8 mouse cellular contexts compared by ENCODE assay signal in the genomic region with DNA sequence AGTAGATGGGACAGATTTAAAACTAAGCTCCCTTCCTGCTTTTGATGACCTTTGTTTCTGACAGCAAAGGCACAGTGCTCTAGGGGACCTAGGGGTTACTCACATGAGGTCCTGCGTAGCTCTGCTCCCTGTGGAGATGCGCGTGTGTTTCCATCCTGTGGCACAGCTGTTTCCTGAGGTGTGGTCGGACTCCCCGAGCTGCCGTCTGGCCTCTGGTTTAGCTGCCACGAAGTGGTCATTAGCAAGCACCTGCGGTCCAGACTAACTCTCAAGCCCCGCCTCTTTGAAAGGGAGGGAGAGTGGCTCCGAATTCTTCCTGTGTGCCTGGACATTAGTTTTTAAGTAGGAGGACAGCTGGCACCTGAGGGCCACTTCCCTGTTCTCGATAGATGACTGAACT. TPM values are rescaled to one million over a fixed set of nuclear protein-coding genes. Genes with fewer than 3 reads are reported as not detected.
A peak's percentile ranks its signal among the peaks of the same experiment; 100 is the strongest.
DNase-seq lines count a peak whose midpoint lies in the region; ATAC-seq lines count a peak whose summit lies in the region.

A gene (minus strand): TSS at position 233 of the 400 bp plus-strand sequence.

- H3K27ac ChIP-seq in forebrain, embryonic 14.5 days (ENCODE audit: low read depth, low read length), result no peak within 1 kb of the TSS
- H3K27ac ChIP-seq in hindbrain, embryonic 14.5 days, result no peak within 1 kb of the TSS
- H3K27ac ChIP-seq in midbrain, embryonic 10.5 days (replicated peaks), result no peak within 1 kb of the TSS

- no peaks in the 10 kb centered on the region for H3K27me3 ChIP-seq in forebrain, embryonic 14.5 days (replicated peaks; ENCODE audit: control insufficient read depth, insufficient read depth, low read length)
- H3K27me3 ChIP-seq in hindbrain, embryonic 14.5 days (ENCODE audit: control insufficient read depth, insufficient read depth, low read length), result no peaks in the 10 kb centered on the region
- 0 out of 2 replicates have a peak, but pooled peaks cover 4% of the 10 kb centered on the region for H3K27me3 ChIP-seq in midbrain, embryonic 10.5 days (ENCODE audit: low read depth, poor library complexity, severe bottlenecking)

- WGBS in forebrain, embryonic 14.5 days, result 18% methylated on average over 11 of the region's 11 CpGs
- 23% methylated on average over 11 of the region's 11 CpGs for WGBS in hindbrain, embryonic 14.5 days
- 26% methylated on average over 11 of the region's 11 CpGs for WGBS in midbrain, embryonic 10.5 days

- H3K9me3 ChIP-seq in forebrain, embryonic 14.5 days (replicated peaks; ENCODE audit: control insufficient read depth, low read length), result no peaks in the 10 kb centered on the region
- H3K9me3 ChIP-seq in hindbrain, embryonic 14.5 days (ENCODE audit: control insufficient read depth, low read length), result no peaks in the 10 kb centered on the region
- no peaks in the 10 kb centered on the region for H3K9me3 ChIP-seq in midbrain, embryonic 10.5 days (replicated peaks)

- ATAC-seq in forebrain, embryonic 14.5 days, result no peak
- no peak for ATAC-seq in hindbrain, embryonic 14.5 days (ENCODE audit: low FRiP score)

- no peak within 1 kb of the TSS for H3K4me2 ChIP-seq in forebrain, embryonic 14.5 days (ENCODE audit: low read length)
- no peak within 1 kb of the TSS for H3K4me2 ChIP-seq in hindbrain, embryonic 14.5 days (replicated peaks)

- intact Hi-C loops in left cerebral cortex, postnatal 36 days (cut with DNase I), result no loop called here

- H3K36me3 ChIP-seq in forebrain, embryonic 14.5 days (ENCODE audit: control insufficient read depth, insufficient read depth, low read length), result no peaks in the 10 kb centered on the region
- H3K36me3 ChIP-seq in hindbrain, embryonic 14.5 days (replicated peaks; ENCODE audit: control insufficient read depth, insufficient read depth), result no peaks in the 10 kb centered on the region
- H3K36me3 ChIP-seq in midbrain, embryonic 10.5 days, result no peaks in the 10 kb centered on the region

- peak; percentile 42 for DNase-seq in urinary bladder, postnatal 14 days (ENCODE audit: low spot score)
- DNase-seq in urinary bladder, postnatal 10 days (ENCODE audit: low spot score), result no peak
- no peak for DNase-seq in forebrain, embryonic 14.5 days (ENCODE audit: low spot score)
- DNase-seq in hindbrain, embryonic 14.5 days (ENCODE audit: low spot score), result no peak
- no peak for DNase-seq in left cerebral cortex, postnatal 36 days (ENCODE audit: low spot score in 2 of 2)
- DNase-seq in midbrain, embryonic 10.5 days (ENCODE audit: low spot score), result no peak
- no peak for DNase-seq in yolk sac, embryonic 10.5 days (ENCODE audit: low spot score)
- DNase-seq in right cerebral cortex, postnatal 14 days, result no peak

- H3K4me3 ChIP-seq in forebrain, embryonic 14.5 days (ENCODE audit: low read depth, low read length), result no peak within 1 kb of the TSS
- no peak within 1 kb of the TSS for H3K4me3 ChIP-seq in hindbrain, embryonic 14.5 days (replicated peaks; ENCODE audit: low read length)
- no peak within 1 kb of the TSS for H3K4me3 ChIP-seq in midbrain, embryonic 10.5 days

- no peak within 1 kb of the TSS for H3K9ac ChIP-seq in forebrain, embryonic 14.5 days (ENCODE audit: low read length)
- no peak within 1 kb of the TSS for H3K9ac ChIP-seq in hindbrain, embryonic 14.5 days

- no peaks in the 10 kb centered on the region for H3K4me1 ChIP-seq in forebrain, embryonic 14.5 days (ENCODE audit: control insufficient read depth, insufficient read depth, low read length)
- no peaks in the 10 kb centered on the region for H3K4me1 ChIP-seq in hindbrain, embryonic 14.5 days (replicated peaks; ENCODE audit: control insufficient read depth, insufficient read depth, low read length)
- H3K4me1 ChIP-seq in midbrain, embryonic 10.5 days, result peaks cover 4% of the 10 kb centered on the region; the same call in 1 of the 2 replicates

RNA-seq across cellular contexts. Expression of the gene that starts here (rescaled TPM):
- 20.4 and 26.5 TPM in 2 replicates for polyA plus RNA-seq in forebrain, embryonic 14.5 days (2014; fragmentation: Nextera tagmentation; extraction: Ambion mirVana)
- polyA plus RNA-seq in hindbrain, embryonic 14.5 days (2014; fragmentation: Nextera tagmentation; extraction: Ambion mirVana), result 32.1 and 35.1 TPM in 2 replicates
- total RNA-seq in left cerebral cortex, postnatal 36 days (2021), result 10 to 100 TPM; 45.5 to 56.8 TPM
- 14.5 and 17.6 TPM in 2 replicates for polyA plus RNA-seq in midbrain, embryonic 10.5 days (2016; fragmentation: Nextera tagmentation; extraction: Ambion mirVana)
